Mouse (Mus musculus) liver, embryonic 16.5 days (tissue): ENCODE results near the gene Tbc1d2. TPM values are rescaled to one million over a fixed set of nuclear protein-coding genes. Genes with fewer than 3 reads are reported as not detected.

Source experiments
- ATAC-seq: fragments of 200-750 bp; cut with Nextera tagmentation; 2 replicates; pipeline ENCODE4 v1.8.0; 2017; ENCODE audit warnings: low read depth, mild to moderate bottlenecking, moderate number of reproducible peaks, moderate library complexity
- H3K27ac ChIP-seq: fragments of 300-500 bp; sonication (generic); 2 replicates; pipeline ENCODE4 v1.5.1; 2014; ENCODE audit warnings: mild to moderate bottlenecking, low read length
- H3K27me3 ChIP-seq: fragments of 300-500 bp; sonication (generic); 2 replicates; pipeline ENCODE4 v1.6.1; 2014; ENCODE audit warnings: low read depth, low read length, mixed read lengths; ENCODE audit not compliant: control insufficient read depth, insufficient read depth
- H3K36me3 ChIP-seq: fragments of 300-500 bp; sonication (generic); 2 replicates; pipeline ENCODE4 v1.6.1; 2014; ENCODE audit warnings: mild to moderate bottlenecking; ENCODE audit not compliant: control insufficient read depth, insufficient read depth
- H3K4me1 ChIP-seq: fragments of 300-500 bp; sonication (generic); 2 replicates; pipeline ENCODE4 v1.6.1; 2014; ENCODE audit warnings: low read depth, low read length, mixed read lengths; ENCODE audit not compliant: control insufficient read depth
- H3K4me2 ChIP-seq: fragments of 300-500 bp; sonication (generic); 2 replicates; pipeline ENCODE4 v1.6.1; 2014; ENCODE audit warnings: low read depth, low read length, mixed read lengths
- H3K4me3 ChIP-seq: fragments of 300-500 bp; sonication (generic); 2 replicates; pipeline ENCODE4 v1.5.1; 2014; ENCODE audit warnings: low read depth, mild to moderate bottlenecking, low read length
- H3K9ac ChIP-seq: fragments of 300-500 bp; sonication (generic); 2 replicates; pipeline ENCODE4 v1.6.1; 2014; ENCODE audit warnings: low read depth, low read length
- H3K9me3 ChIP-seq: fragments of 300-500 bp; sonication (generic); replicated peaks from 2 replicates; pipeline ENCODE4 v1.6.1; 2016; ENCODE audit warnings: low read length; ENCODE audit not compliant: control insufficient read depth
- WGBS: fragments of 180-500 bp; shearing (Covaris S2); extraction: QIAGEN DNeasy Blood & Tissue Kit; methylation state at CpG from one replicate; pipeline ENCODE4 v1.1.7; 2014; ENCODE audit not compliant: insufficient replicate concordance; 5-methylcytosine and 5-hydroxymethylcytosine counted together
- polyA plus RNA-seq: library from polyadenylated mRNA; unstranded; fragments of >200 nt; fragmentation: Nextera tagmentation; extraction: Ambion mirVana; gene quantifications from 2 replicates; pipeline ENCODE4 v1.2.1, GENCODE M21; 2015

Gene Tbc1d2
- polyA plus RNA-seq, 1 experiment from 2014 or later, result 0.86 TPM

DNA sequence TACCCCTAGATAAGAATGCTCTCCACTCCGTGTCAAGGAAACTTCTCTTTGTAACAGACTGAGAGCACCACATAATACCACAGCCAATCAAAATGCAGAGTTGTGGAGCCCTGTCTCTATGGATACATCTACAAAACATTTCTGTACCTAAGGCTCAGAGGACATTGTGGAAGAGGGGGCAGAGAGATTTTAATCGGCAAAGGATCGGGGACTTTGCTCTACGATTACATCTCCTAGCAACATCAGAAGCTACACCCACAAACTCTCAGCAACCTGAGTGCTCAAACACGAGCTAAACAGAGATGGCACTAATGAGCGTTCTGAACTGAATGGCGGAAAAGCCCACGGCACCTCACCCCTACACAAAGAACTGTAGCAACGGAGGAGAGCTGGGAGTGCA lies 78.3 kb downstream of the Tbc1d2 start:
- H3K36me3 ChIP-seq, result no peaks in the 10 kb centered on the region
- no peak overlapping the region for H3K27ac ChIP-seq
- H3K4me2 ChIP-seq, result no peak overlapping the region
- no peak overlapping the region for H3K9ac ChIP-seq
- peaks cover 5% of the 10 kb centered on the region for H3K4me1 ChIP-seq
- no peak overlapping the region for H3K4me3 ChIP-seq
- no peaks in the 10 kb centered on the region for H3K27me3 ChIP-seq
- ATAC-seq, result no peak
- H3K9me3 ChIP-seq, result no peaks in the 10 kb centered on the region
- 70% methylated on average over 9 of the region's 9 CpGs for WGBS

DNA sequence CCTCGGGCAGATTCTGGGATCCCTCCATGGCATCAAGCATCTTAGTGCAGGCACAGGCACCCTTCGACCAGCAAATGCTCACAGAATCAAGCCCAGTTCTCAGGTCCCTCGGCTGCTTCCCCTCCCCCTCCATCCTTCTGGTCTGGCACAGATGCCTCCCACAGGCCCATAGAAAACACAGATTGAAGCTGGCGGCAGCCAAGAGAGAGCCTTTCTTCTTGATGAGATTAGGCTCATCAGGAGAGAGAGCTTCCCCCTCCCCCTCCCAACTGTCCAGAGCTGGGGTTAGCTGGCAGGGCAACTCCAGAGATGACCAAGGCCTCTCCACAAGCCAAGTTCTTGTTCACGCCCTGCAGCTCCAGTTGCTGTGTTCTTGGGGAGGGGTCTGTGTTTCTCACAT lies 80.3 kb downstream of the Tbc1d2 start:
- Histone ChIP-seq H3K27ac (no peak overlapping the region), H3K4me2 (no peak overlapping the region), H3K4me3 (no peak overlapping the region), H3K9me3 (no peaks in the 10 kb centered on the region), H3K27me3 (no peaks in the 10 kb centered on the region), H3K4me1 (peaks cover 5% of the 10 kb centered on the region), H3K9ac (no peak overlapping the region), H3K36me3 (no peaks in the 10 kb centered on the region)
- ATAC-seq, result no peak
- 47% methylated on average over 5 of the region's 5 CpGs for WGBS

DNA sequence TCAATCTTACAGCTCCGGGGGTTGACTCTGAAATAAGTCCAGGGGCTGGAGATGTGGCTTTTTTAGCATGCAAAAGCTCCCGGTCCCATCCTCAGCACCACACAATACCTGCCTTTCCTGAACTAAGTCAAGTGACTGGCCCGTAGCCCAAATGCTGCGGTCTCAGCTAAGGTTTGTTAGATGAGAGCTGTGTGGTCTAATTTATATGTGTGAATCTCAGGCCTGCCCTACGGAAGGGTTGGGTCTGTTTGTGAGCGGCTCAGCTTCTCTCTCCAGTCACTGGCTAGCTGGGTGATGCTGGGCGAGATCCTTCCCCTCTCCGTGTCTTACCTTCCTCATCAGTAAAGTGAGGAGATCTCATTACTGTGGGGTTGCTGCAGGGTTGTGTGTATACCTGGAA lies 81.8 kb downstream of the Tbc1d2 start:
- Histone ChIP-seq H3K9me3 (no peaks in the 10 kb centered on the region), H3K4me3 (no peak overlapping the region), H3K27ac (no peak overlapping the region), H3K4me1 (peaks cover 11% of the 10 kb centered on the region; the same call in 1 of the 2 replicates), H3K9ac (no peak overlapping the region), H3K36me3 (no peaks in the 10 kb centered on the region), H3K4me2 (no peak overlapping the region), H3K27me3 (no peaks in the 10 kb centered on the region)
- 76% methylated on average over 8 of the region's 8 CpGs for WGBS
- ATAC-seq, result no peak

GRCm38 (mm10) chr4:46566931-46567671 lies 82.9 kb downstream of the Tbc1d2 start:
- peaks cover 11% of the 10 kb centered on the region; the same call in 1 of the 2 replicates for H3K4me1 ChIP-seq
- H3K27ac ChIP-seq, result no peak overlapping the region
- no peak for ATAC-seq
- no peak overlapping the region for H3K4me2 ChIP-seq
- no peak overlapping the region for H3K4me3 ChIP-seq
- no peaks in the 10 kb centered on the region for H3K36me3 ChIP-seq
- 39% methylated on average over 8 of the region's 8 CpGs for WGBS
- no peak overlapping the region for H3K9ac ChIP-seq
- no peaks in the 10 kb centered on the region for H3K27me3 ChIP-seq
- H3K9me3 ChIP-seq, result no peaks in the 10 kb centered on the region

DNA sequence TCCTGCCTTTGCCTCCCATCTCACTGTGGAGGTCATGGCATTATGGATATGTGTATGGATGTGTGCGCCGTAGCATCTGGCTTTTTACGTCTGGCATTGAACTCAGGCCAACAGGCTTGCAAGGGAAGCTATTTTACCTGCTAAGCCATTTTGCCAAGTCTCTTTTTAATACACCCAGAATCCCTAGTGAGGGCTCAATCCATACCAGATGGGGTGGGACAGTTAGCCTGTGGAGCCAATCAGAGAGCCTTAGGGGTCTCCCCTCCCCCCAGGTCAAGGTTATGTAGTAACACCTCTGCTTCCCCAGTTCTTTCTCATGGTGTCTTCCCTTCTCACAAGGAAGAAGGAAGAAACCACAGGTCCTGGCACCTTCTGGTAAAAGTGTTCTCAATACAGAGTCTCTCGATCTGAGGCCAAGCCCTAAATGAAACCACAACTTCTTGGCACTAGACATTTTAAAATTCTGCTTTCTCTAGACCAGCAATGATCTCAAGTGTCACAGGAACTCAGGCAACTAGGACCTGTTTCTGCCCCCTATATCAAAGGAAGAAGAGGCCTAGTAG lies 84.5 kb downstream of the Tbc1d2 start:
- H3K9me3 ChIP-seq, result no peaks in the 10 kb centered on the region
- peaks cover 11% of the 10 kb centered on the region; the same call in 1 of the 2 replicates for H3K4me1 ChIP-seq
- no peak overlapping the region; the same call in 1 of the 2 replicates for H3K27ac ChIP-seq
- H3K4me3 ChIP-seq, result no peak overlapping the region
- 66% methylated on average over 4 of the region's 4 CpGs for WGBS
- no peak overlapping the region for H3K9ac ChIP-seq
- no peaks in the 10 kb centered on the region for H3K36me3 ChIP-seq
- no peaks in the 10 kb centered on the region for H3K27me3 ChIP-seq
- no peak for ATAC-seq
- H3K4me2 ChIP-seq, result no peak overlapping the region

DNA sequence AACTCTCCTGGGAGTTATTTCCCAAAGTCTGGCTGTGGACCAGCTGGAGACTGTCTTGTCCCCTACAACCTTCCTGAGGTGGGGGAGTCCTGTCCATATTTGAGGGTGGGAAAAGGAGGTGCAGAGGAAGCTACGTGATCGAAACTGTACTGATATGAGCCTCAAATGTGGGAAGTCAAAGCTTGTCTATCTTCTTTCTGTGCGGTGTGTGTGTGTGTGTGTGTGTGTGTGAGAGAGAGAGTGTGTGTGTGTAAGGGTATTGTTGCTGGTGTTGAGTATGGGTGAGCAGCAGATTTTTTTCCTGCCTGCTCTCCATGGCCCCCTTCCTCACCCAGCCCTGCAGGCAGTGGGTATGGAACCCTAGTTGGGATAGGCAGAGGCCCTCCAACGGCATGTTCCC lies 85.8 kb downstream of the Tbc1d2 start:
- H3K9ac ChIP-seq, result no peak overlapping the region
- peak overlapping the region; percentile 12; the same call in 1 of the 2 replicates for H3K4me3 ChIP-seq
- H3K27me3 ChIP-seq, result no peaks in the 10 kb centered on the region
- 0 out of 2 replicates have a peak, but pooled peaks have one; percentile 14 for ATAC-seq
- H3K4me2 ChIP-seq, result peak overlapping the region; percentile 42; the same call in 1 of the 2 replicates
- no peaks in the 10 kb centered on the region for H3K9me3 ChIP-seq
- peaks cover 11% of the 10 kb centered on the region for H3K4me1 ChIP-seq
- 27% methylated on average over 4 of the region's 4 CpGs for WGBS
- no peaks in the 10 kb centered on the region for H3K36me3 ChIP-seq
- H3K27ac ChIP-seq, result peak overlapping the region; percentile 37; the same call in 1 of the 2 replicates

DNA sequence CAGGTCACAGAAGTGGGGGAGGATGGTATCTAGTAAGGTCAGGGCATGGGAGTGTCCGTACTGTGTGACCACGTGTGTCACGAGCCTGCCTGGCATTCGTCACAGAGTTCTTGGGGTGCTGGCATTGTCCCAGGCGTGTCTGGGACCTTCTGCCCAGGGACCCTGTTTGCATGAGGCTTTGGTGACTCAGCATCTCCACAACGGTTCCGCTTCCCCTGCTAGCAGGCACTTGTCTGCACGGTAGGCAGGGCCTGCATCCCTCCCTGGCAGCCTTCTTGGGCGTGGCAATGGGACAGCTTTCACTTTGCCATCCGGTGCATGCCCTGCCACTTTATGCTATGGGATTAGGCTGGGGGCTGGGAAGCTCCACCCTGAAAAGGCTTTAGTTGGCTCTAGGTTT lies 86.2 kb downstream of the Tbc1d2 start:
- no peaks in the 10 kb centered on the region for H3K27me3 ChIP-seq
- peak overlapping the region; percentile 37; the same call in 1 of the 2 replicates for H3K27ac ChIP-seq
- H3K36me3 ChIP-seq, result no peaks in the 10 kb centered on the region
- no peak overlapping the region for H3K9ac ChIP-seq
- H3K4me2 ChIP-seq, result peak overlapping the region; percentile 42; the same call in 1 of the 2 replicates
- ATAC-seq, result peak; percentile 70
- WGBS, result 22% methylated on average over 10 of the region's 10 CpGs
- H3K9me3 ChIP-seq, result no peaks in the 10 kb centered on the region
- H3K4me1 ChIP-seq, result peaks cover 15% of the 10 kb centered on the region
- H3K4me3 ChIP-seq, result peak overlapping the region; percentile 12; the same call in 1 of the 2 replicates

DNA sequence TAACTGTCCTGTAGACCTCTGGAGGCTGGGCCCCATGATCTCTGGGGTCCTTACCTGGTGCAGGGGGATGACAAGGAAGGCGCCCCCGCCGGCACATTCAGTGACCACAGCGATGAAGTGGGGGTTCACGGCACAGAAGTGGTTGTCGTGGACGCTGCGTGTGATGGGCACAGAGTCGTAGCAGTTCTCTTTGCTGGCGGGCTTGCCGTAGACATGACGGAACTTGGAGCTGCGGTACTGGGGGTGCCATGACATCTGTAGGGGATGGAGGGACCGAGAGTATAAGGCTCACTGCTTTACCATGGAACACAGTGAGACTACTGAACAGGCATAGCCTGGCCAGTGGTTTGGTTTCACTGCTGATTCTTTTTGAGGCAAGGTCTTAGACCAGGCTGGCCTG lies 87.2 kb downstream of the Tbc1d2 start:
- Histone ChIP-seq H3K4me2 (no peak overlapping the region), H3K27me3 (no peaks in the 10 kb centered on the region), H3K9me3 (no peaks in the 10 kb centered on the region), H3K4me1 (peaks cover 23% of the 10 kb centered on the region), H3K27ac (no peak overlapping the region), H3K9ac (no peak overlapping the region), H3K36me3 (no peaks in the 10 kb centered on the region), H3K4me3 (no peak overlapping the region)
- no peak for ATAC-seq
- 81% methylated on average over 14 of the region's 14 CpGs for WGBS

DNA sequence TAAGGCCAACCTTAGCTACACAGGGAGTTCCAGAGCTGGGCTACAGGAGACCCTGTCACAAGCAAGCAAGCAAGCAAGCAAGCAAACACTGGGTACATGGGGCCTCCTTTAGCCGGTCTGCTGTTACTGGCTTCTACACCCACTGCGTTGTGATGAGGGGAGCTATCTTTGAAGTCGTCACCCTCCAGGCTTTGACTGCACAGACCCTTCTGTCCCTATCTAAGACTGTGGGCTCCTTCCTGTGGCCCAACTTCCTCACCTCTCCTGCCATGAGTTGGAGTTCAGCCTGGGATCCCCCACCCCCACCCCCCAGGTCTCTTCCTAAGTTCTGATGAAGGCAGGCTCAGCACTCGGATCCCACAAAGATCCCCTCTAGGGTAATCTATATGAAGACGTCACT lies 88.0 kb downstream of the Tbc1d2 start:
- H3K4me1 ChIP-seq, result peaks cover 23% of the 10 kb centered on the region
- WGBS, result 31% methylated on average over 5 of the region's 5 CpGs
- ATAC-seq, result no peak

More for the DNA sequence above, 88.0 kb downstream of the Tbc1d2 start:
- Histone ChIP-seq H3K9ac (no peak overlapping the region), H3K27ac (no peak overlapping the region), H3K27me3 (no peaks in the 10 kb centered on the region), H3K9me3 (no peaks in the 10 kb centered on the region), H3K4me2 (no peak overlapping the region), H3K36me3 (no peaks in the 10 kb centered on the region), H3K4me3 (no peak overlapping the region)
